Mouse (Mus musculus): ENCODE results near the gene Slc35f5. TPM values are rescaled to one million over a fixed set of nuclear protein-coding genes. Genes with fewer than 3 reads are reported as not detected.
"Not testable (repeated sequence)": the region's sequence is repeated elsewhere in the genome, so short reads cannot be mapped to it uniquely, and the experiment has no call there.

Gene Slc35f5
- polyA plus RNA-seq, 1 experiment from 2014 or later = 88.4 TPM

GRCm38 (mm10) chr1:125533180-125533912 is 27.0 kb upstream of the Slc35f5 start:
- H3K36me3 ChIP-seq (ENCODE audit: control insufficient read depth, insufficient read depth, low read length); H3K4me1 ChIP-seq (ENCODE audit: control insufficient read depth in 2 of 2, insufficient read depth in 2 of 2, low read length in 2 of 2); H3K4me2 ChIP-seq (ENCODE audit: low read length); ATAC-seq (ENCODE audit: insufficient number of reproducible peaks, insufficient read depth, low FRiP score, low read depth); H3K9me3 ChIP-seq (ENCODE audit: control insufficient read depth, low read length); H3K27ac ChIP-seq (replicated peaks in 1 of 2; ENCODE audit: control insufficient read depth in 1 of 2, insufficient read depth in 1 of 2, low read depth in 2 of 2, low read length in 2 of 2); H3K4me3 ChIP-seq (ENCODE audit: control insufficient read depth in 1 of 2, insufficient read depth in 1 of 2, low read depth in 1 of 2, low read length in 2 of 2); H3K27me3 ChIP-seq (ENCODE audit: control insufficient read depth, insufficient read depth, low read length); H3K9ac ChIP-seq (ENCODE audit: low read length): not testable (repeated sequence)
- WGBS = 74% methylated on average over 10 of the region's 10 CpGs

- H3K27me3 ChIP-seq (ENCODE audit: control insufficient read depth, insufficient read depth, low read length) = no peaks in the 10 kb centered on the region
- 0 out of 2 replicates have a peak, but pooled peaks cover 3% of the 10 kb centered on the region for H3K9me3 ChIP-seq (ENCODE audit: control insufficient read depth, low read length)
- WGBS = 93% methylated on average over 2 of the region's 2 CpGs
- H3K27ac ChIP-seq (replicated peaks in 1 of 2; ENCODE audit: control insufficient read depth in 1 of 2, insufficient read depth in 1 of 2, low read depth in 2 of 2, low read length in 2 of 2) = no peak overlapping the region
- no peak overlapping the region for H3K9ac ChIP-seq (ENCODE audit: low read length)
- peaks cover 3 to 8% of the 10 kb centered on the region in 2 experiments; a peak in 3 of 4 replicates for H3K4me1 ChIP-seq (ENCODE audit: control insufficient read depth in 2 of 2, insufficient read depth in 2 of 2, low read length in 2 of 2)
- no peak overlapping the region for H3K4me3 ChIP-seq (ENCODE audit: control insufficient read depth in 1 of 2, insufficient read depth in 1 of 2, low read depth in 1 of 2, low read length in 2 of 2)
- H3K4me2 ChIP-seq (ENCODE audit: low read length) = no peak overlapping the region
- no peaks in the 10 kb centered on the region for H3K36me3 ChIP-seq (ENCODE audit: control insufficient read depth, insufficient read depth, low read length)
- ATAC-seq (ENCODE audit: insufficient number of reproducible peaks, insufficient read depth, low FRiP score, low read depth) = no peak
These were observed 23.3 kb upstream of the Slc35f5 start for GRCm38 (mm10) chr1:125537131-125537530.

- Histone ChIP-seq H3K4me3 (ENCODE audit: control insufficient read depth in 1 of 2, insufficient read depth in 1 of 2, low read depth in 1 of 2, low read length in 2 of 2) (no peak overlapping the region), H3K4me2 (ENCODE audit: low read length) (no peak overlapping the region), H3K9me3 (ENCODE audit: control insufficient read depth, low read length) (0 out of 2 replicates have a peak, but pooled peaks cover 3% of the 10 kb centered on the region), H3K36me3 (ENCODE audit: control insufficient read depth, insufficient read depth, low read length) (no peaks in the 10 kb centered on the region), H3K4me1 (ENCODE audit: control insufficient read depth in 2 of 2, insufficient read depth in 2 of 2, low read length in 2 of 2) (peaks cover 5 to 15% of the 10 kb centered on the region in 2 experiments; a peak in 3 of 4 replicates), H3K27ac (replicated peaks in 1 of 2; ENCODE audit: control insufficient read depth in 1 of 2, insufficient read depth in 1 of 2, low read depth in 2 of 2, low read length in 2 of 2) (no peak overlapping the region), H3K9ac (ENCODE audit: low read length) (no peak overlapping the region), H3K27me3 (ENCODE audit: control insufficient read depth, insufficient read depth, low read length) (no peaks in the 10 kb centered on the region)
- 52% methylated on average over 8 of the region's 8 CpGs for WGBS
- no peak for ATAC-seq (ENCODE audit: insufficient number of reproducible peaks, insufficient read depth, low FRiP score, low read depth)
These were observed 22.6 kb upstream of the Slc35f5 start for GRCm38 (mm10) chr1:125537776-125538175.

GRCm38 (mm10) chr1:125539312-125539711 is 21.1 kb upstream of the Slc35f5 start:
- no peak overlapping the region for H3K27ac ChIP-seq (replicated peaks in 1 of 2; ENCODE audit: control insufficient read depth in 1 of 2, insufficient read depth in 1 of 2, low read depth in 2 of 2, low read length in 2 of 2)
- H3K9me3 ChIP-seq (ENCODE audit: control insufficient read depth, low read length) = 0 out of 2 replicates have a peak, but pooled peaks cover 3% of the 10 kb centered on the region
- H3K4me1 ChIP-seq (ENCODE audit: control insufficient read depth in 2 of 2, insufficient read depth in 2 of 2, low read length in 2 of 2) = peaks cover 5 to 18% of the 10 kb centered on the region in 2 experiments; a peak in 3 of 4 replicates
- H3K4me2 ChIP-seq (ENCODE audit: low read length) = no peak overlapping the region
- 62% methylated on average over 2 of the region's 2 CpGs for WGBS
- H3K9ac ChIP-seq (ENCODE audit: low read length) = no peak overlapping the region
- ATAC-seq (ENCODE audit: insufficient number of reproducible peaks, insufficient read depth, low FRiP score, low read depth) = no peak
- no peaks in the 10 kb centered on the region for H3K27me3 ChIP-seq (ENCODE audit: control insufficient read depth, insufficient read depth, low read length)
- no peaks in the 10 kb centered on the region for H3K36me3 ChIP-seq (ENCODE audit: control insufficient read depth, insufficient read depth, low read length)
- H3K4me3 ChIP-seq (ENCODE audit: control insufficient read depth in 1 of 2, insufficient read depth in 1 of 2, low read depth in 1 of 2, low read length in 2 of 2) = no peak overlapping the region

GRCm38 (mm10) chr1:125542008-125542999 is 18.1 kb upstream of the Slc35f5 start:
- H3K9ac ChIP-seq (ENCODE audit: low read length) = no peak overlapping the region
- H3K27ac ChIP-seq (replicated peaks in 1 of 2; ENCODE audit: control insufficient read depth in 1 of 2, insufficient read depth in 1 of 2, low read depth in 2 of 2, low read length in 2 of 2) = peak overlapping the region; percentile 89 to 91
- no peaks in the 10 kb centered on the region for H3K27me3 ChIP-seq (ENCODE audit: control insufficient read depth, insufficient read depth, low read length)
- ATAC-seq (ENCODE audit: insufficient number of reproducible peaks, insufficient read depth, low FRiP score, low read depth) = peak; percentile 66
- peak overlapping the region; percentile 12 for H3K4me2 ChIP-seq (ENCODE audit: low read length)
- no peak overlapping the region for H3K4me3 ChIP-seq (ENCODE audit: control insufficient read depth in 1 of 2, insufficient read depth in 1 of 2, low read depth in 1 of 2, low read length in 2 of 2)
- H3K9me3 ChIP-seq (ENCODE audit: control insufficient read depth, low read length) = 0 out of 2 replicates have a peak, but pooled peaks cover 3% of the 10 kb centered on the region
- H3K4me1 ChIP-seq (ENCODE audit: control insufficient read depth in 2 of 2, insufficient read depth in 2 of 2, low read length in 2 of 2) = peaks cover 5 to 17% of the 10 kb centered on the region in 2 experiments; a peak in 3 of 4 replicates
- H3K36me3 ChIP-seq (ENCODE audit: control insufficient read depth, insufficient read depth, low read length) = no peaks in the 10 kb centered on the region
- 41% methylated on average over 7 of the region's 7 CpGs for WGBS

GRCm38 (mm10) chr1:125549872-125550271 is 10.5 kb upstream of the Slc35f5 start:
- ATAC-seq (ENCODE audit: insufficient number of reproducible peaks, insufficient read depth, low FRiP score, low read depth) = no peak
- Histone ChIP-seq H3K9me3 (ENCODE audit: control insufficient read depth, low read length) (no peaks in the 10 kb centered on the region), H3K27me3 (ENCODE audit: control insufficient read depth, insufficient read depth, low read length) (no peaks in the 10 kb centered on the region), H3K4me2 (ENCODE audit: low read length) (no peak overlapping the region), H3K9ac (ENCODE audit: low read length) (no peak overlapping the region), H3K36me3 (ENCODE audit: control insufficient read depth, insufficient read depth, low read length) (no peaks in the 10 kb centered on the region), H3K4me1 (ENCODE audit: control insufficient read depth in 2 of 2, insufficient read depth in 2 of 2, low read length in 2 of 2) (no peaks in the 10 kb centered on the region), H3K4me3 (ENCODE audit: control insufficient read depth in 1 of 2, insufficient read depth in 1 of 2, low read depth in 1 of 2, low read length in 2 of 2) (no peak overlapping the region), H3K27ac (replicated peaks in 1 of 2; ENCODE audit: control insufficient read depth in 1 of 2, insufficient read depth in 1 of 2, low read depth in 2 of 2, low read length in 2 of 2) (no peak overlapping the region)
- 22% methylated on average over 1 of the region's 1 CpGs for WGBS

GRCm38 (mm10) chr1:125550359-125550758 is 10.0 kb upstream of the Slc35f5 start:
- Histone ChIP-seq H3K9me3 (ENCODE audit: control insufficient read depth, low read length) (no peaks in the 10 kb centered on the region), H3K4me2 (ENCODE audit: low read length) (no peak overlapping the region), H3K4me1 (ENCODE audit: control insufficient read depth in 2 of 2, insufficient read depth in 2 of 2, low read length in 2 of 2) (no peaks in the 10 kb centered on the region), H3K27ac (replicated peaks in 1 of 2; ENCODE audit: control insufficient read depth in 1 of 2, insufficient read depth in 1 of 2, low read depth in 2 of 2, low read length in 2 of 2) (no peak overlapping the region), H3K9ac (ENCODE audit: low read length) (no peak overlapping the region), H3K27me3 (ENCODE audit: control insufficient read depth, insufficient read depth, low read length) (no peaks in the 10 kb centered on the region), H3K4me3 (ENCODE audit: control insufficient read depth in 1 of 2, insufficient read depth in 1 of 2, low read depth in 1 of 2, low read length in 2 of 2) (no peak overlapping the region), H3K36me3 (ENCODE audit: control insufficient read depth, insufficient read depth, low read length) (no peaks in the 10 kb centered on the region)
- no peak for ATAC-seq (ENCODE audit: insufficient number of reproducible peaks, insufficient read depth, low FRiP score, low read depth)
- 67% methylated on average over 1 of the region's 1 CpGs for WGBS

Data from heart, embryonic 14.5 days (tissue).